7 mouse cellular contexts compared by ENCODE assay signal in genomic region chr14:51266113-51266512, GRCm38 (mm10). TPM values are rescaled to one million over a fixed set of nuclear protein-coding genes. Genes with fewer than 3 reads are reported as not detected.
DNase-seq lines count a peak whose midpoint lies in the region; ATAC-seq lines count a peak whose summit lies in the region.

No protein-coding gene starts in this region.

- peak; percentile 84 for DNase-seq in adrenal gland, postnatal 25 days
- DNase-seq in embryonic facial prominence, embryonic 10.5 days (ENCODE audit: low spot score) = peak; percentile 89
- peak; percentile 95 for DNase-seq in heart, adult 11 months
- peak; percentile 76 for DNase-seq in kidney, adult 18-20 months
- DNase-seq in left cerebral cortex, postnatal 4 days = peak; percentile 77
- DNase-seq in spleen, adult 18-20 months = peak; percentile 38 to 69

- H3K4me2 ChIP-seq in midbrain, embryonic 13.5 days (replicated peaks) = no peak overlapping the region

- no peaks in the 10 kb centered on the region for H3K4me1 ChIP-seq in embryonic facial prominence, embryonic 10.5 days
- no peaks in the 10 kb centered on the region for H3K4me1 ChIP-seq in midbrain, embryonic 13.5 days (replicated peaks)

- intact Hi-C loops in left cerebral cortex, postnatal 4 days (cut with DNase I) = loop anchor here (2.0 kb wide), 1 partner anchor 19 kb away; no protein-coding TSS in a partner anchor

- no peaks in the 10 kb centered on the region for H3K9me3 ChIP-seq in embryonic facial prominence, embryonic 10.5 days
- no peaks in the 10 kb centered on the region for H3K9me3 ChIP-seq in midbrain, embryonic 13.5 days

- no peak overlapping the region for H3K27ac ChIP-seq in embryonic facial prominence, embryonic 10.5 days (replicated peaks)
- no peak overlapping the region for H3K27ac ChIP-seq in midbrain, embryonic 13.5 days

- no peak overlapping the region for H3K9ac ChIP-seq in midbrain, embryonic 13.5 days (replicated peaks)

- peak; percentile 88 for ATAC-seq in midbrain, embryonic 13.5 days

- H3K4me3 ChIP-seq in embryonic facial prominence, embryonic 10.5 days = no peak overlapping the region; the same call in 1 of the 2 replicates
- H3K4me3 ChIP-seq in midbrain, embryonic 13.5 days (replicated peaks) = no peak overlapping the region

- H3K36me3 ChIP-seq in embryonic facial prominence, embryonic 10.5 days (replicated peaks) = no peaks in the 10 kb centered on the region
- H3K36me3 ChIP-seq in midbrain, embryonic 13.5 days = no peaks in the 10 kb centered on the region

- no peaks in the 10 kb centered on the region for H3K27me3 ChIP-seq in embryonic facial prominence, embryonic 10.5 days (replicated peaks; ENCODE audit: low read depth, poor library complexity, severe bottlenecking)
- no peaks in the 10 kb centered on the region for H3K27me3 ChIP-seq in midbrain, embryonic 13.5 days

- 6% methylated on average over 9 of the region's 9 CpGs for WGBS in embryonic facial prominence, embryonic 10.5 days
- 6% methylated on average over 9 of the region's 9 CpGs for WGBS in midbrain, embryonic 13.5 days

RNA-seq across cellular contexts. Expression of gene Rnase2a, which starts 10.2 kb away (rescaled TPM):
- 0.97 TPM in 1 of 2 replicates, not detected in the other for total RNA-seq in adrenal gland, postnatal 25 days (2021)
- not detected in 2 replicates for polyA plus RNA-seq in embryonic facial prominence, embryonic 10.5 days (2016; fragmentation: Nextera tagmentation; extraction: Ambion mirVana)
- total RNA-seq in left cerebral cortex, postnatal 4 days (2021) = not detected
- polyA plus RNA-seq in midbrain, embryonic 13.5 days (2015; fragmentation: Nextera tagmentation; extraction: Ambion mirVana) = not detected in 2 replicates
